Mouse (Mus musculus): Measurements from ENCODE around the gene Dcaf11. TPM values are rescaled to one million over a fixed set of nuclear protein-coding genes. Genes with fewer than 3 reads are reported as not detected.

The Dcaf11 gene
- total and polyA plus RNA-seq, 2 experiments from 2014 or later = 94.1 to 97.9 TPM

DNA sequence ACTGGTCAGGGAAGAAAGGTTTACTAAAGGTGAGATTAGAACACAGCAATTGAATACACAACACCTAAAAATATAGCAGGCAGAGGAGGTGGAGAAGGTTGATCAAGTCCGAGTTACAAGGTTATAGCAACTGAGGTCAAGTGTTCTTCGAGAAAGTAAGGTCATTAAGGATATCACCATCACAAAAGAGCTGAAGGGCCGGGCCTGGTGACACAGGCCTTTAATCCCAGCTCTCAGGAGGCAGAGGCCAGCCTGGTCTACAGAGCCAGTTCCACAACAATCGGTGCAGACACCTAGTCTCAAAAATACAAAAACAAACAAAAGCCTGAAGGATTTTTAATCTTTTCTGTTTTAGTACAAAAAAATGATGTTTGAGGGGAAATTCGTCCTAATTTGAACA, 8.5 kb upstream of the Dcaf11 start:
- ATAC-seq = no peak
- no peaks in the 10 kb centered on the region for H3K4me1 ChIP-seq (ENCODE audit: insufficient read depth, low read length)
- WGBS = 71% methylated on average over 5 of the region's 5 CpGs

GRCm38 (mm10) chr14:55551794-55552193, 8.0 kb upstream of the Dcaf11 start:
- Histone ChIP-seq H3K4me1 (ENCODE audit: insufficient read depth, low read length) (no peaks in the 10 kb centered on the region), H3K4me2 (ENCODE audit: low read depth, low read length) (no peak overlapping the region), H3K36me3 (ENCODE audit: insufficient read depth, low read length) (peaks cover 16% of the 10 kb centered on the region), H3K9me3 (ENCODE audit: low read length) (no peaks in the 10 kb centered on the region), H3K4me3 (ENCODE audit: low read length) (no peak overlapping the region), H3K27me3 (ENCODE audit: insufficient read depth, low read length) (no peaks in the 10 kb centered on the region), H3K27ac (no peak overlapping the region), H3K9ac (replicated peaks; ENCODE audit: low read length) (no peak overlapping the region)
- no peak for ATAC-seq
- DNase-seq (ENCODE audit: low spot score) = no peak
- WGBS = 91% methylated on average over 8 of the region's 8 CpGs
- TF ChIP-seq CTCF (IDR thresholded peaks at IDR 0.05; ENCODE audit: low read depth) = no peak

More for the DNA sequence above, 8.5 kb upstream of the Dcaf11 start:
- no peak overlapping the region for H3K9ac ChIP-seq (replicated peaks; ENCODE audit: low read length)
- DNase-seq (ENCODE audit: low spot score) = no peak
- H3K9me3 ChIP-seq (ENCODE audit: low read length) = no peaks in the 10 kb centered on the region
- H3K36me3 ChIP-seq (ENCODE audit: insufficient read depth, low read length) = peaks cover 16% of the 10 kb centered on the region
- no peak for TF ChIP-seq CTCF (IDR thresholded peaks at IDR 0.05; ENCODE audit: low read depth)
- H3K4me3 ChIP-seq (ENCODE audit: low read length) = no peak overlapping the region
- H3K27ac ChIP-seq = no peak overlapping the region
- H3K4me2 ChIP-seq (ENCODE audit: low read depth, low read length) = no peak overlapping the region
- H3K27me3 ChIP-seq (ENCODE audit: insufficient read depth, low read length) = no peaks in the 10 kb centered on the region

GRCm38 (mm10) chr14:55554635-55555034, 5.2 kb upstream of the Dcaf11 start:
- no peaks in the 10 kb centered on the region for H3K36me3 ChIP-seq (ENCODE audit: insufficient read depth, low read length)
- H3K4me2 ChIP-seq (ENCODE audit: low read depth, low read length) = no peak overlapping the region
- H3K27me3 ChIP-seq (ENCODE audit: insufficient read depth, low read length) = no peaks in the 10 kb centered on the region
- H3K4me3 ChIP-seq (ENCODE audit: low read length) = no peak overlapping the region
- no peaks in the 10 kb centered on the region for H3K9me3 ChIP-seq (ENCODE audit: low read length)
- no peaks in the 10 kb centered on the region for H3K4me1 ChIP-seq (ENCODE audit: insufficient read depth, low read length)
- H3K27ac ChIP-seq = no peak overlapping the region
- TF ChIP-seq CTCF (IDR thresholded peaks at IDR 0.05; ENCODE audit: low read depth) = no peak
- no peak overlapping the region for H3K9ac ChIP-seq (replicated peaks; ENCODE audit: low read length)
- ATAC-seq = no peak
- no peak for DNase-seq (ENCODE audit: low spot score)

DNA sequence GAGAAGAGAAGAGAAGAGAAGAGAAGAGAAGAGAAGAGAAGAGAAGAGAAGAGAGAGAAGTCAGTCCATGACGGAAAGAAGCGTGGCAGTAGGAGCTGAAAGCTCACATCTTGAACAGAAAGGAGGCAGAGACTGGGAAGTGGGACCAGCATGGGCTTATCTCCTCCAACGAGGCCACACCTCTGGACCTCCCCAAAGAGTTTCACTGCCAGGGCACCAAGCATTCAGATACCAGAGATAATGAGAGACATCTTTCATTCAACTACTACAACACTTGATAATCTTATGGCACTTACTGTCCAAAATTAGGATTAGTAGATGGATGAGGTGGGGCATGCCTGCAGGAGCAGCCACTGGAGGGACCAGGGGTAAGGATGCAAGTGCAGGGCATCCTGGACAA, 4.0 kb upstream of the Dcaf11 start:
- H3K4me3 ChIP-seq (ENCODE audit: low read length) = no peak overlapping the region
- H3K4me1 ChIP-seq (ENCODE audit: insufficient read depth, low read length) = no peaks in the 10 kb centered on the region
- no peak for DNase-seq (ENCODE audit: low spot score)
- H3K9me3 ChIP-seq (ENCODE audit: low read length) = no peaks in the 10 kb centered on the region
- ATAC-seq = no peak
- WGBS = 84% methylated on average over 3 of the region's 3 CpGs
- H3K27ac ChIP-seq = no peak overlapping the region
- H3K4me2 ChIP-seq (ENCODE audit: low read depth, low read length) = no peak overlapping the region
- TF ChIP-seq CTCF (IDR thresholded peaks at IDR 0.05; ENCODE audit: low read depth) = no peak
- H3K27me3 ChIP-seq (ENCODE audit: insufficient read depth, low read length) = no peaks in the 10 kb centered on the region
- H3K9ac ChIP-seq (replicated peaks; ENCODE audit: low read length) = no peak overlapping the region
- H3K36me3 ChIP-seq (ENCODE audit: insufficient read depth, low read length) = no peaks in the 10 kb centered on the region

DNA sequence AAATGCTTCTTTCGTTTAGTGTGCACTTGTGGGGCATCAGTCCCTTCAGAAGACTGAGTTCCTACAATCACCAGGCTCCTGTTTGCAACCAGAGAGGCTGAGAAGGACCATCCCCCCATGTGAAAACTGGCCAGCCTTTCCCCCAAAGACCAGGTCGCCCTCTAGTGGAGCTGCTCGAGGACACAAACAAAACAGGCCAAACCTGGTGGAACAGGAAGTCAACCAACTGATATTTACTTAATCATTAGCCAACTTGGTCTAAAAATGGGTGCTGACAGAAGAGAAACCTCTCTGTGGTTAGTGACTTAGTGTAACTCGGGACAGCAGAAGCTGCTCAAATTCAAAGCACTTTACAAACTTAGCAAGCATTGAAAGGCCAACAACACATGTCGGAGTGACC, 2.8 kb upstream of the Dcaf11 start:
- Histone ChIP-seq H3K9ac (replicated peaks; ENCODE audit: low read length) (no peak overlapping the region), H3K4me3 (ENCODE audit: low read length) (no peak overlapping the region), H3K4me2 (ENCODE audit: low read depth, low read length) (no peak overlapping the region), H3K27me3 (ENCODE audit: insufficient read depth, low read length) (no peaks in the 10 kb centered on the region), H3K4me1 (ENCODE audit: insufficient read depth, low read length) (peaks cover 11% of the 10 kb centered on the region), H3K9me3 (ENCODE audit: low read length) (no peaks in the 10 kb centered on the region), H3K36me3 (ENCODE audit: insufficient read depth, low read length) (no peaks in the 10 kb centered on the region), H3K27ac (no peak overlapping the region)
- no peak for ATAC-seq
- peak; percentile 87 for TF ChIP-seq CTCF (IDR thresholded peaks at IDR 0.05; ENCODE audit: low read depth)
- DNase-seq (ENCODE audit: low spot score) = peak; percentile 83
- 31% methylated on average over 5 of the region's 5 CpGs for WGBS

DNA sequence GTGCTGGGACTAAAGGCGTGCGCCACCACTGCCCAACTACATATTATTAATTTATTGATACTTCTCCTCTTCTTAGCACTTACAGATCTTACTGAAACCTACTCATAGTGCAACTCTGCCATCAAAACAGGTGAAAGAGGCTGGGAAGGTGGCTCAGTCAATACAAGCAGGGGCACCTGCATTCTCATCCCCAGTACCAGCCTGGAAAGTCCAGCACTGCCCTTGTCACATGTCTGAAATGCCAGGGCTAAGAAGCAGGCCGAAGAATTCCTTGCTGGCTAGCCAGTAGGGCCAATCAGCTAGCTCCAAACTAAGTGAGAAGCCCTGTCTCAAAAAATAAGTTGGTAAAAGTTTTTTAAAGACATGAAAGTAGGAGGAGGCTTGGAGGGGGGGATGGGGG, 2.2 kb upstream of the Dcaf11 start:
- no peaks in the 10 kb centered on the region for H3K9me3 ChIP-seq (ENCODE audit: low read length)
- H3K4me2 ChIP-seq (ENCODE audit: low read depth, low read length) = no peak overlapping the region
- no peak overlapping the region for H3K27ac ChIP-seq
- H3K27me3 ChIP-seq (ENCODE audit: insufficient read depth, low read length) = no peaks in the 10 kb centered on the region
- H3K36me3 ChIP-seq (ENCODE audit: insufficient read depth, low read length) = no peaks in the 10 kb centered on the region
- WGBS = 91% methylated on average over 3 of the region's 3 CpGs
- peaks cover 15% of the 10 kb centered on the region for H3K4me1 ChIP-seq (ENCODE audit: insufficient read depth, low read length)
- ATAC-seq (no peak), DNase-seq (ENCODE audit: low spot score) (no peak)
- no peak overlapping the region for H3K9ac ChIP-seq (replicated peaks; ENCODE audit: low read length)
- H3K4me3 ChIP-seq (ENCODE audit: low read length) = no peak overlapping the region
- TF ChIP-seq CTCF (IDR thresholded peaks at IDR 0.05; ENCODE audit: low read depth) = no peak

DNA sequence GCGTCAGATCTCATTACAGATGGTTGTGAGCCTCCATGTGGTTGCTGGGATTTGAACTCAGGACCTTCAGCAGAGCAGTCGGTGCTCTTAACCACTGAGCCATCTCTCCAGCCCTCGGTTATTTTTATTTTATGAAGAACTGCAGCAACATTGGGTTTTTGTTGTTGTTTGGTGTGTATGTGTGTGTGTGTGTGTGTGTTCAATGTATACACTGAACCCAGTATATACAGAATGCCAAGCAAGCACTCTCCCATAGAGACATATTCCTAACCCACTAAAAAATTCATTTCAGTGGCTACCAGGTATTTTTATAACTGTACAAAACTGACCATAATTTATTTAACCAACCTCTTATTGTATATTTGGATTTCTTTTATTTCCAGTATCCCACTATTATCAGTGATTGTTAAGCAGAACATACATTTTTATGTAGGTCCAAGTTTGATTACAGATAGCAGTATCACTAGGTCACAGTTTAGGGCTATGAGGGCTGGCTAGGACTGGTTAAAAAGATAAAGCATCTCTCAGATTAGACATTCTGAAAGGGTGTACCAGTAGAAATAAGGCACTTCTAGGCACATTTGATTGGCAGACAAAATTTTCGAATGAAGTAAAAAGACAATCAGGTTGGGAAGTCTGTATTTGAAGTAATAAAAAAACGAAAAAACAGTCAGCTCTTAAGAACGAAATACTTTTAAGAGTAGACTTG, 912 bp upstream of the Dcaf11 start:
- Histone ChIP-seq H3K4me1 (ENCODE audit: insufficient read depth, low read length) (peaks cover 15% of the 10 kb centered on the region), H3K27ac (peak overlapping the region; percentile 99), H3K4me2 (ENCODE audit: low read depth, low read length) (peak overlapping the region; percentile 97), H3K27me3 (ENCODE audit: insufficient read depth, low read length) (no peaks in the 10 kb centered on the region), H3K9me3 (ENCODE audit: low read length) (no peaks in the 10 kb centered on the region), H3K9ac (replicated peaks; ENCODE audit: low read length) (peak overlapping the region; percentile 67), H3K36me3 (ENCODE audit: insufficient read depth, low read length) (peaks cover 3% of the 10 kb centered on the region), H3K4me3 (ENCODE audit: low read length) (peak overlapping the region; percentile 60)
- ATAC-seq (no peak), DNase-seq (ENCODE audit: low spot score) (no peak)
- no peak for TF ChIP-seq CTCF (IDR thresholded peaks at IDR 0.05; ENCODE audit: low read depth)
- 57% methylated on average over 6 of the region's 6 CpGs for WGBS

All from hindbrain, postnatal 0 days (tissue).